17 mouse cellular contexts compared by ENCODE assay signal in genomic region chr17:56324419-56324818, GRCm38 (mm10). TPM values are rescaled to one million over a fixed set of nuclear protein-coding genes. Genes with fewer than 3 reads are reported as not detected.
DNase-seq lines count a peak whose midpoint lies in the region; ATAC-seq and TF ChIP-seq lines count a peak whose summit lies in the region.
"Had no signal": no experiment of that assay in that cellular context is flagged by ENCODE, and none has a peak within 500 bp of the region (broad histone marks: within the 10 kb centered on the region; RNA-seq: fewer than 3 reads in every experiment).

No protein-coding gene starts in this region.

- no peak for TF ChIP-seq CTCF in ES-Bruce4 (IDR thresholded peaks at IDR 0.05; ENCODE audit: low read depth, low read length)

- H3K9ac ChIP-seq in intestine, embryonic 15.5 days: no peak overlapping the region
- H3K9ac ChIP-seq in intestine, embryonic 16.5 days (ENCODE audit: low read depth, low read length): no peak overlapping the region
- H3K9ac ChIP-seq in ES-Bruce4 (ENCODE audit: low read depth, poor library complexity, severe bottlenecking): no peak overlapping the region
- 0 out of 2 replicates have a peak overlapping the region, but pooled peaks have one; percentile 58 for H3K9ac ChIP-seq in liver, embryonic 13.5 days

- no peak overlapping the region for H3K4me3 ChIP-seq in intestine, embryonic 15.5 days (replicated peaks)
- H3K4me3 ChIP-seq in intestine, embryonic 16.5 days (ENCODE audit: low read length): no peak overlapping the region
- no peak overlapping the region for H3K4me3 ChIP-seq in ES-Bruce4 (ENCODE audit: low read depth, low read length)
- H3K4me3 ChIP-seq in liver, embryonic 13.5 days (replicated peaks): no peak overlapping the region

- no peak for TF ChIP-seq EP300 in ES-Bruce4 (IDR thresholded peaks at IDR 0.05; ENCODE audit: insufficient read depth, low read depth, low read length)

- no peak for ATAC-seq in intestine, embryonic 15.5 days
- no peak for ATAC-seq in intestine, embryonic 16.5 days
- ATAC-seq in liver, embryonic 13.5 days (ENCODE audit: low read depth): no peak

- H3K36me3 ChIP-seq in intestine, embryonic 15.5 days: peaks cover 6% of the 10 kb centered on the region
- H3K36me3 ChIP-seq in intestine, embryonic 16.5 days (ENCODE audit: control insufficient read depth, insufficient read depth, low read length): peaks cover 8% of the 10 kb centered on the region
- H3K36me3 ChIP-seq in ES-Bruce4 (ENCODE audit: control insufficient read depth, insufficient read depth, low read length, poor library complexity, severe bottlenecking): peaks cover 19% of the 10 kb centered on the region
- H3K36me3 ChIP-seq in liver, embryonic 13.5 days: peaks cover 48% of the 10 kb centered on the region

- peaks cover 23% of the 10 kb centered on the region for H3K4me1 ChIP-seq in intestine, embryonic 15.5 days (replicated peaks)
- peaks cover 23% of the 10 kb centered on the region for H3K4me1 ChIP-seq in intestine, embryonic 16.5 days (ENCODE audit: control insufficient read depth, insufficient read depth, low read length)
- H3K4me1 ChIP-seq in ES-Bruce4 (ENCODE audit: control insufficient read depth, insufficient read depth, low read length): no peaks in the 10 kb centered on the region
- H3K4me1 ChIP-seq in liver, embryonic 13.5 days (replicated peaks): peaks cover 47% of the 10 kb centered on the region

- 64% methylated on average over 3 of the region's 3 CpGs for WGBS in intestine, embryonic 15.5 days
- WGBS in intestine, embryonic 16.5 days: 61% methylated on average over 3 of the region's 3 CpGs
- WGBS in liver, embryonic 13.5 days (ENCODE audit: insufficient replicate concordance): 69% methylated on average over 3 of the region's 3 CpGs

- DNase-seq in cerebellum, adult 11-12 months: peak; percentile 58
- no peak for DNase-seq in cerebellum, adult 18-20 months
- DNase-seq in liver, embryonic 13.5 days: no peak
- DNase-seq in layer of hippocampus, adult 8-10 months (ENCODE audit: low spot score in 2 of 2): no peak
- no peak for DNase-seq in adrenal gland, postnatal 25 days
- DNase-seq: adrenal gland, postnatal 36 days; left cerebral cortex, postnatal 4 days had no signal

- no peaks in the 10 kb centered on the region for H3K9me3 ChIP-seq in intestine, embryonic 15.5 days
- H3K9me3 ChIP-seq in intestine, embryonic 16.5 days (ENCODE audit: control insufficient read depth, low read length): no peaks in the 10 kb centered on the region
- no peaks in the 10 kb centered on the region for H3K9me3 ChIP-seq in ES-Bruce4 (replicated peaks; ENCODE audit: control insufficient read depth, insufficient read depth, low read length, poor library complexity, severe bottlenecking)
- no peaks in the 10 kb centered on the region for H3K9me3 ChIP-seq in liver, embryonic 13.5 days (replicated peaks)
- H3K9me3 ChIP-seq: midbrain, embryonic 12.5 days had no signal

- H3K27ac ChIP-seq in intestine, embryonic 15.5 days: no peak overlapping the region
- no peak overlapping the region; the same call in 1 of the 2 replicates for H3K27ac ChIP-seq in intestine, embryonic 16.5 days (ENCODE audit: low read length)
- H3K27ac ChIP-seq in ES-Bruce4 (ENCODE audit: insufficient read depth, low read length): peak overlapping the region; percentile 11; the same call in 1 of the 2 replicates
- peak overlapping the region; percentile 84 for H3K27ac ChIP-seq in liver, embryonic 13.5 days

- no peak for TF ChIP-seq POLR2A in ES-Bruce4 (IDR thresholded peaks at IDR 0.05; ENCODE audit: insufficient read depth, low read length)

- H3K27me3 ChIP-seq in intestine, embryonic 15.5 days (replicated peaks): no peaks in the 10 kb centered on the region
- no peaks in the 10 kb centered on the region for H3K27me3 ChIP-seq in intestine, embryonic 16.5 days (replicated peaks; ENCODE audit: control insufficient read depth, insufficient read depth, low read length)
- H3K27me3 ChIP-seq in ES-Bruce4 (ENCODE audit: control insufficient read depth, insufficient read depth, low read length, poor library complexity, severe bottlenecking): no peaks in the 10 kb centered on the region
- H3K27me3 ChIP-seq in liver, embryonic 13.5 days: no peaks in the 10 kb centered on the region
- H3K27me3 ChIP-seq: midbrain, embryonic 12.5 days had no signal

- 0 out of 2 replicates have a peak overlapping the region, but pooled peaks have one; percentile 88 for H3K4me2 ChIP-seq in intestine, embryonic 15.5 days (replicated peaks)
- no peak overlapping the region for H3K4me2 ChIP-seq in intestine, embryonic 16.5 days (ENCODE audit: low read depth, low read length)
- H3K4me2 ChIP-seq in liver, embryonic 13.5 days: peak overlapping the region; percentile 77

RNA-seq across cellular contexts. Expression of gene Kdm4b, which starts 1.4 kb away (rescaled TPM):
- polyA plus RNA-seq in intestine, embryonic 15.5 days (2015; fragmentation: Nextera tagmentation; extraction: Ambion mirVana): 25.1 and 27.5 TPM in 2 replicates
- polyA plus RNA-seq in intestine, embryonic 16.5 days (2015; fragmentation: Nextera tagmentation; extraction: Ambion mirVana): 21.3 and 22.5 TPM in 2 replicates
- 9.5 and 11.5 TPM in 2 replicates for polyA plus RNA-seq in ES-Bruce4 (2011; ENCODE audit: insufficient read depth, insufficient read length, low read depth, missing spikeins)
- polyA plus RNA-seq in liver, embryonic 13.5 days (2015; fragmentation: Nextera tagmentation; extraction: Ambion mirVana): 6.1 and 7.1 TPM in 2 replicates
- 10 to 100 TPM; 66.8 to 85.2 (median 76.9) TPM for total RNA-seq in layer of hippocampus, adult 8-10 months (2022)
- total RNA-seq in adrenal gland, postnatal 25 days (2021): 38.1 and 52.4 TPM in 2 replicates

RNA-seq across cellular contexts. Expression of gene Uhrf1, which starts 21.3 kb away (rescaled TPM):
- 124 and 125 TPM in 2 replicates for polyA plus RNA-seq in intestine, embryonic 15.5 days (2015; fragmentation: Nextera tagmentation; extraction: Ambion mirVana)
- polyA plus RNA-seq in intestine, embryonic 16.5 days (2015; fragmentation: Nextera tagmentation; extraction: Ambion mirVana): 103 and 114 TPM in 2 replicates
- polyA plus RNA-seq in ES-Bruce4 (2011; ENCODE audit: insufficient read depth, insufficient read length, low read depth, missing spikeins): 162 and 174 TPM in 2 replicates
- polyA plus RNA-seq in liver, embryonic 13.5 days (2015; fragmentation: Nextera tagmentation; extraction: Ambion mirVana): 121 and 131 TPM in 2 replicates
- 1 to 10 TPM in 3 of 4 experiments, under 1 TPM in 1; 0.77 to 2.5 (median 1.6) TPM for total RNA-seq in layer of hippocampus, adult 8-10 months (2022)
- 14.1 and 14.8 TPM in 2 replicates for total RNA-seq in adrenal gland, postnatal 25 days (2021)

RNA-seq across cellular contexts. Expression of gene Arrdc5, which starts 24.3 kb away (rescaled TPM):
- not detected in 2 replicates for polyA plus RNA-seq in intestine, embryonic 15.5 days (2015; fragmentation: Nextera tagmentation; extraction: Ambion mirVana)
- polyA plus RNA-seq in intestine, embryonic 16.5 days (2015; fragmentation: Nextera tagmentation; extraction: Ambion mirVana): not detected in 2 replicates
- not detected in 2 replicates for polyA plus RNA-seq in ES-Bruce4 (2011; ENCODE audit: insufficient read depth, insufficient read length, low read depth, missing spikeins)
- polyA plus RNA-seq in liver, embryonic 13.5 days (2015; fragmentation: Nextera tagmentation; extraction: Ambion mirVana): not detected in 2 replicates
- total RNA-seq in layer of hippocampus, adult 8-10 months (2022): not detected
- total RNA-seq in adrenal gland, postnatal 25 days (2021): not detected in 2 replicates
- total RNA-seq: adrenal gland, postnatal 36 days; ES-E14; heart, postnatal 25 days; layer of hippocampus, postnatal 14 days; left cerebral cortex, postnatal 4 days had no signal
- polyA plus RNA-seq: forebrain, embryonic 11.5 days; kidney, embryonic 16.5 days; midbrain, embryonic 12.5 days; neural tube, embryonic 11.5 days had no signal

RNA-seq across cellular contexts. Expression of gene Plin3, which starts 31.7 kb away (rescaled TPM):
- polyA plus RNA-seq in intestine, embryonic 15.5 days (2015; fragmentation: Nextera tagmentation; extraction: Ambion mirVana): 153 and 195 TPM in 2 replicates
- polyA plus RNA-seq in intestine, embryonic 16.5 days (2015; fragmentation: Nextera tagmentation; extraction: Ambion mirVana): 287 and 364 TPM in 2 replicates
- polyA plus RNA-seq in ES-Bruce4 (2011; ENCODE audit: insufficient read depth, insufficient read length, low read depth, missing spikeins): 57.1 and 60.2 TPM in 2 replicates
- 24.9 and 27.1 TPM in 2 replicates for polyA plus RNA-seq in liver, embryonic 13.5 days (2015; fragmentation: Nextera tagmentation; extraction: Ambion mirVana)
- total RNA-seq in layer of hippocampus, adult 8-10 months (2022): 10 to 100 TPM; 13.2 to 22.6 (median 19.6) TPM
- total RNA-seq in adrenal gland, postnatal 25 days (2021): 59.7 and 102 TPM in 2 replicates

RNA-seq across cellular contexts. Expression of gene Ticam1, which starts 47.8 kb away (rescaled TPM):
- polyA plus RNA-seq in intestine, embryonic 15.5 days (2015; fragmentation: Nextera tagmentation; extraction: Ambion mirVana): 11.3 and 13.3 TPM in 2 replicates
- 16.4 and 19.4 TPM in 2 replicates for polyA plus RNA-seq in intestine, embryonic 16.5 days (2015; fragmentation: Nextera tagmentation; extraction: Ambion mirVana)
- 4.0 and 4.7 TPM in 2 replicates for polyA plus RNA-seq in ES-Bruce4 (2011; ENCODE audit: insufficient read depth, insufficient read length, low read depth, missing spikeins)
- 2.3 and 2.7 TPM in 2 replicates for polyA plus RNA-seq in liver, embryonic 13.5 days (2015; fragmentation: Nextera tagmentation; extraction: Ambion mirVana)
- total RNA-seq in layer of hippocampus, adult 8-10 months (2022): 1 to 10 TPM; 6.8 to 8.8 (median 7.8) TPM
- 25.1 and 28.8 TPM in 2 replicates for total RNA-seq in adrenal gland, postnatal 25 days (2021)

Comparison
In these comparisons a context has a peak if more than half of its experiments do, and no peak if none do; other contexts are left out.
1. H3K27ac ChIP-seq: peak in ES-Bruce4 (single experiment) and liver, embryonic 13.5 days (single experiment); none in intestine, embryonic 15.5 days (single experiment) and intestine, embryonic 16.5 days (single experiment).